In genomic region chr15:85768991-85769390, GRCm38 (mm10) we compare ENCODE assay signal across 22 mouse cellular contexts. TPM values are rescaled to one million over a fixed set of nuclear protein-coding genes. Genes with fewer than 3 reads are reported as not detected.
"Had no signal": no experiment of that assay in that cellular context is flagged by ENCODE, and none has a peak within 500 bp of the region (broad histone marks: within the 10 kb centered on the region; RNA-seq: fewer than 3 reads in every experiment).

No protein-coding gene starts in this region.

- H3K4me1 ChIP-seq: midbrain, embryonic 10.5 days; midbrain, embryonic 12.5 days; neural tube, embryonic 13.5 days; neural tube, embryonic 15.5 days; stomach, embryonic 15.5 days had no signal

- H3K27me3 ChIP-seq: midbrain, embryonic 12.5 days; neural tube, embryonic 13.5 days; neural tube, embryonic 15.5 days; stomach, embryonic 15.5 days had no signal

- H3K4me3 ChIP-seq: midbrain, embryonic 10.5 days; midbrain, embryonic 12.5 days; myocyte; neural tube, embryonic 13.5 days; neural tube, embryonic 15.5 days; stomach, embryonic 15.5 days had no signal

- H3K36me3 ChIP-seq: midbrain, embryonic 10.5 days; midbrain, embryonic 12.5 days; neural tube, embryonic 13.5 days; neural tube, embryonic 15.5 days; stomach, embryonic 15.5 days had no signal

- H3K9me3 ChIP-seq: midbrain, embryonic 10.5 days; midbrain, embryonic 12.5 days; neural tube, embryonic 13.5 days; neural tube, embryonic 15.5 days; stomach, embryonic 15.5 days had no signal

- H3K27ac ChIP-seq: midbrain, embryonic 10.5 days; midbrain, embryonic 12.5 days; neural tube, embryonic 13.5 days; neural tube, embryonic 15.5 days; stomach, embryonic 15.5 days; stomach, postnatal 0 days had no signal

- ATAC-seq: midbrain, embryonic 16.5 days had no signal

- H3K9ac ChIP-seq: lung, embryonic 14.5 days; midbrain, embryonic 12.5 days; neural tube, embryonic 13.5 days; neural tube, embryonic 15.5 days; stomach, embryonic 15.5 days had no signal

- DNase-seq: lung, adult 18-20 months; lung, embryonic 14.5 days; lung, postnatal 10 days; lung, postnatal 4 days; midbrain, embryonic 14.5 days; retina, postnatal 1 day; right cerebral cortex, adult 18-20 months; right cerebral cortex, postnatal 25 days; right cerebral cortex, postnatal 4 days; thymus, adult 2 months; thymus, postnatal 25 days; thymus, postnatal 4 days had no signal

- H3K4me2 ChIP-seq: lung, embryonic 14.5 days; midbrain, embryonic 12.5 days; neural tube, embryonic 13.5 days; neural tube, embryonic 15.5 days; stomach, embryonic 15.5 days had no signal

RNA-seq across cellular contexts. Expression of gene Ppara, which starts 34.2 kb away (rescaled TPM):
- total RNA-seq: megakaryocyte, adult 5-6 weeks; megakaryocyte-erythroid progenitor cell, adult 5-6 weeks had no signal

RNA-seq across cellular contexts. Expression of gene Pkdrej, which starts 52.5 kb away (rescaled TPM):
- total RNA-seq: megakaryocyte, adult 5-6 weeks had no signal
- polyA plus RNA-seq: midbrain, embryonic 10.5 days; midbrain, embryonic 16.5 days; myocyte had no signal
